Comparison of ENCODE assay signal across 21 mouse cellular contexts in the genomic region with DNA sequence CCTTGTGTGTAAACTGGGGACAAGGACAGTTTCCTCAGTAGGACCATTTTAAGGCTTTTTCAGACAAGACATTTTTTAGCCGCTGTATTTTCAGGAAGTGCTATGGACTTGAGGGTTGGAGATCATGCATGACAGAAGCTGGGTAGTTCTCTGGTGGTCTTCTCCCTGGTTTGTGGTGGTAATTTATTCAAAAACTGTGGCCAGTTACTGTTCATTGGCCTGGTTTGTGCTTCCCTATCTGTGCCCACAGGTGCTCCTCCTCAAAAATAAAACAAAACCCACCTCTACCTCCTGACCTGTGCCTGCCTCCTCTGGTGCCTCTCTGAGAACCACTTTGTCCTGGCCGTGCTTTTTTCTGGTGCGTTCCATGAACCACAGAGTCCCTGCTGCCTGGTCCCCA.
"Had no signal": no experiment of that assay in that cellular context is flagged by ENCODE, and none has a peak within 500 bp of the region (broad histone marks: within the 10 kb centered on the region; RNA-seq: fewer than 3 reads in every experiment).

No protein-coding gene starts in this region.

- H3K4me2 ChIP-seq: lung, embryonic 15.5 days; midbrain, embryonic 11.5 days; midbrain, embryonic 13.5 days; neural tube, embryonic 13.5 days; neural tube, embryonic 15.5 days had no signal

- H3K4me3 ChIP-seq: lung, embryonic 15.5 days; midbrain, embryonic 13.5 days; myocyte; neural tube, embryonic 13.5 days; neural tube, embryonic 15.5 days had no signal

- H3K27me3 ChIP-seq: lung, embryonic 15.5 days; megakaryocyte, embryonic 14.5 days; midbrain, embryonic 13.5 days; neural tube, embryonic 13.5 days; neural tube, embryonic 15.5 days had no signal

- H3K9me3 ChIP-seq: lung, embryonic 15.5 days; megakaryocyte, embryonic 14.5 days; neural tube, embryonic 13.5 days; neural tube, embryonic 15.5 days had no signal

- DNase-seq: liver, postnatal 0 days; lung, adult 2 months; lung, postnatal 14 days; lung, postnatal 36 days; retina, postnatal 1 day; right cerebral cortex, adult 18-20 months; right cerebral cortex, postnatal 25 days; right cerebral cortex, postnatal 4 days; spleen, adult 18-20 months; thymus, adult 18-20 months; thymus, postnatal 25 days; thymus, postnatal 4 days had no signal

- H3K9ac ChIP-seq: liver, postnatal 0 days; lung, embryonic 15.5 days; midbrain, embryonic 13.5 days; neural tube, embryonic 13.5 days; neural tube, embryonic 15.5 days had no signal

- H3K27ac ChIP-seq: lung, embryonic 15.5 days; midbrain, embryonic 13.5 days; neural tube, embryonic 13.5 days; neural tube, embryonic 15.5 days had no signal

- ATAC-seq: liver, postnatal 0 days; lung, postnatal 0 days; midbrain, embryonic 13.5 days; midbrain, embryonic 16.5 days had no signal
